Mouse (Mus musculus) left cerebral cortex, adult 11 months (tissue): ENCODE data around the gene Eif4a1.

Experiments used
- DNase-seq: peaks from one replicate; pipeline ENCODE4 v3.0.0; 2022; ENCODE audit warnings: low spot score

The Eif4a1 gene

DNA sequence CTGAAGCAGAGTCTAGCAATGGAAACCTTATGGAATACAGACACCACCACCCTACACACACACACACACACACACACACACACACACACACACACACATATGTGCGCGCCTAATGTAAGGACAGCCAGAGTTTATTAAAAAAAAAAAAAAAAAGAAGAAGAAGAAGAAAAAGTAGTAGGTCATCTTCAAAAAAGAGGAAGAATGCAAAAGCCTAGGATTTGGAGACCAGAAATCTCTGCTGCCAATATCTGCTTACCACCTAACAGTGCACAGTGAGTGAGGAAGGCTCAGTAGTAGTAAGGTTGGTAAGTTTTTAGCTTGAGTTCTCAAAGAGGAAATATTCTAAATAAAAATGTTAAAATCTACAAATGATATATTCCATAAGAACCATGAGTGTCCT, 6.9 kb upstream of the Eif4a1 start:
- DNase-seq: no peak

GRCm38 (mm10) chr11:69671726-69672124, 498 bp downstream of the Eif4a1 start:
- DNase-seq: no peak

DNA sequence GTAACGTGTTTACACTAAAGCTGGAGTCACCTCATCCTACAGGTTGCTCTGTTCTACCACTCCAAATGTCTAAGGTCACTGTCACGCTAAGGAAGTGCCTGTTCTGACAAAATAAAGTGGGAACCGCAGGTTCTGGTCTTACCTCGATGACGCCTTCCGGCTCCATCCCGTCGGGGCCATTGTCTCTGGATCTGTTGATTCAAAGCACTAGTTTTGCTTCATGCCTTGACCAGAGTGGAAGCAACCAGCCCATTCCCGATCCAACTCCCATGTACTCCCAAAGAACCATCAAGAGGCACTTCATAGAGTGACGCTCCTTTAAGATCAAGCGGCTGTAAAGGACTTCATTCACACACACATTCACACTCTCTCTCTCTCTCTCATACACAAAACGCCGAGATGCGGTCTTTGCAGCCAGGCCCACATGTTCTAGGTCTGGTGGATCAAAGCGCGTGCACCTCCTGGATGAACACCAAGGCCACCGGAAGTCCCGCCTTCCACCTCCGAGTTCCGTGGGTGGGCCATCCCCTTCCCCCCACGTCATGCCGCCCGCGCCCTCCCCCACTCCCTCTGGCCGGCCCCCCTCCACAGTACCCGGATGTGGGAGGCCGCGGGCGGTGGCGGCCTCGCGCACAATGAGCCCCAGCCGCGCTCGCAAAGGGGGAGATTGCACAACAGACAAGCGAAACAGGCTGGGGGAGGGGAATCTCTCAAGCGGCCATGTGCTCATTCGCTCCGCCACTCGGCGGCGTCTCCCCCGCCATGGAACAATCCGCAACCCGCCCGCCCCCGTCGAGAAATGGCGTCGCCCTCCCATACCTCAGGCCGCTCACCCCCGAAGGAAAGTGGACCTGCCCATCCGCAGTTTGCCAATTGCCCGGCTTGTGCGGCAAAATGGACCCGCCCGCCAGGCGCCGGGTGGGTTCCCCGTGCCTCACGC, 1.2 kb downstream of the Eif4a1 start:
- DNase-seq: peak; percentile 91

- DNase-seq: no peak
These were observed 5.6 kb downstream of the Eif4a1 start for GRCm38 (mm10) chr11:69666665-69667005.

GRCm38 (mm10) chr11:69665961-69666664, 6.1 kb downstream of the Eif4a1 start, which contains the start of gene Cd68:
TSS of gene Cd68 (minus strand) at chr11:69666153.
- peak; percentile 77 for DNase-seq

DNA sequence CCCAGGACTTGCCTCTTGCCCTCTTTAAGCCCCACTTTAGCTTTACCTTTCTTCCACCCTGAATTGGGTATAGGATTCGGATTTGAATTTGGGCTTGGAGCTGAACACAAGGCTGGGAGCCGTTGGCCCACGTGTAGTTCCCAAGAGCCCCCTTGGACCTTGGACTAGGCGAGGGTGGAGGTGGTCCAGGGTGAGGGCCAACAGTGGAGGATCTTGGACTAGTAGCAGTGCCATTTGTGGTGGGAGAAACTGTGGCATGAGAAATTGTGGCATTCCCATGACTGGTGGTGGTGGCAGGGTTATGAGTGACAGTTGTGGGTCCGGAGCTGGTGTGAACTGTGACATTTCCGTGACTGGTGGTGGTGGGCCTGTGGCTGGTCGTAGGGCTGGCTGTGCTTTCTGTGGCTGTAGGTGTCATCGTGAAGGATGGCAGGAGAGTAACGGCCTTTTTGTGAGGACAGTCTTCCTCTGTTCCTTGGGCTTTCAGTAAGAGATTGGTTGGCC, 6.7 kb downstream of the Eif4a1 start:
- no peak for DNase-seq

DNA sequence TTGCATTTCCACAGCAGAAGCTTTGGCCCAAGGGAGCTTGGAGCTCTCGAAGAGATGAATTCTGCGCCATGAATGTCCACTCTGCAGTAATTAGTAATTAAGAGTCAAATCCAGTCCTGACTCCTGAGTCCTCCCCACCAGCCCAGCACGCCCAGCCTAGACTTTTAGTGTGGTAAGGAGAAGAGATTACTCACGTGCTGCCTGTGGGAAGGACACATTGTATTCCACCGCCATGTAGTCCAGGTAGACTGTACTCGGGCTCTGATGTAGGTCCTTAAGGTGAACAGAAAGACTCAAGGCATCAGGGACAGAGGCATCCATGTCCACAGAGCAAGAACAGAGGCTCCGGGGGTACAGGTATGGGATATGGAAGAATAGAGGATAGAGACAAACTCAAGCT, 7.4 kb downstream of the Eif4a1 start:
- no peak for DNase-seq

GRCm38 (mm10) chr11:69663795-69664194, 8.4 kb downstream of the Eif4a1 start:
- no peak for DNase-seq

GRCm38 (mm10) chr11:69662967-69663671, 9.1 kb downstream of the Eif4a1 start:
- no peak for DNase-seq

GRCm38 (mm10) chr11:69662213-69662966, 9.8 kb downstream of the Eif4a1 start, which contains the start of gene Mpdu1:
TSS of gene Mpdu1 (minus strand) at chr11:69662642.
- DNase-seq: peak; percentile 91

- DNase-seq: no peak
These were observed 10.9 kb downstream of the Eif4a1 start for GRCm38 (mm10) chr11:69661221-69661881.

GRCm38 (mm10) chr11:69657462-69657881, 14.8 kb downstream of the Eif4a1 start:
- no peak for DNase-seq

DNA sequence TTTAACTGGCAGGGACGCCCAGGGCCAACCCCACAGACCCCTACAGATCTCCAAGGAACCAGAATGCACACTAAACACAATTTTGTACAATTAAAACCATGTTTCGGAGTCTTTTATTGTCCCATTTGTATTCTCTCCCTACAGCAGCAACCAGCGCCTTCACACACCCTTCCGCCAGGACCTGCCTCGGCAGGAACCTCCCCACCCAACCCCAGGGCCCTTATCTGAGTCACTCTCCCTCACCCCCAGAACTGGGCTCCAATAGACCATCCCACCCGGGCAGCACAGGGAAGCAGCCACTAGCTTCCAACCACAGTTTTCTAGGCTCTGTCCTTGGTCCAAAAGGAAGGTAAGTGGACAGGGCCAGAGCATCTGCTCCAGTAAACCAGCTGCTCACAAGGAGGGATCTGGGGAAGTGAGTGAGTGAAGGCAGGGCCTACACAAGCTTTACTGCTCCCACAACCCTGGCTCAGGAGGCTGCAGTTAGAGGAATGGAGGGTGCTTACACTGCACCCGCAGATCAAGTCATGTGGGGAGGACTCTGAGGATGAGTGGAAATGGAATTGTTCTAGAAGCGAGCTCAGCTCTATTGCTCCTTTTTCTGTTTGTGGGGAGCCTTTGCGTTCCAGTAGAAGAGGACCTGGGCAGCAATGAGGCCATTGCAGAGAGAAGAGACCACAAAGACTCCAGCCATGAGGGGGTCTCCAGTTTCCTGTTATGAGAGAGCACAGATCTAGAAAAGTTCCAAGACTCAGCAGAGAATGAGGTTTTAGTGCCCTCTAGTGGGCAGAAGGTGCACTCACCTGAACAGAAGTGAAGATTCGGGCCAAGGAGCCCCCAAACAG, 15.4 kb downstream of the Eif4a1 start:
- no peak for DNase-seq

DNA sequence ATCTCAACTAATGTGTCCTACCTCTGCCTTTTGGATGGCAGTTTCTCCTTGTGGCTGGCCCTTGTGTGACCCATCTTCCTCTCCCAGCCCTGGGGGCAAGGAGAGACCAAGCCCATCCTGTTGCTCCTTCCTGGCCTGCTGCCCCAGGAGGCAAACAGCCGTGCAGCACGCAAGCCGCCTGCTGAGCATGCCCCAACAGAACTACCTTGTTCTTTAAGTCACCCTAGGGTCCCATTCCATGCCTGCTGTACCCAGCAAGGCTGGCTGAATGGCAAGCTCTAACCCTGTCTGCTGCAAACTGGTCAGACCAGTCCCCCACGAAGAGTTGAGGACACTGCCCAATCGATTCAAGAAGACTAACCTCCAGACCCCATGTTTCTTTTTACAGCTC, 16.2 kb downstream of the Eif4a1 start:
- no peak for DNase-seq

- DNase-seq: no peak
These were observed 16.8 kb downstream of the Eif4a1 start, which contains the start of gene Sox15 for GRCm38 (mm10) chr11:69655264-69656064. TSS of gene Sox15 (plus strand) at chr11:69655314.

GRCm38 (mm10) chr11:69654760-69655159, 17.5 kb downstream of the Eif4a1 start:
- DNase-seq: no peak

DNA sequence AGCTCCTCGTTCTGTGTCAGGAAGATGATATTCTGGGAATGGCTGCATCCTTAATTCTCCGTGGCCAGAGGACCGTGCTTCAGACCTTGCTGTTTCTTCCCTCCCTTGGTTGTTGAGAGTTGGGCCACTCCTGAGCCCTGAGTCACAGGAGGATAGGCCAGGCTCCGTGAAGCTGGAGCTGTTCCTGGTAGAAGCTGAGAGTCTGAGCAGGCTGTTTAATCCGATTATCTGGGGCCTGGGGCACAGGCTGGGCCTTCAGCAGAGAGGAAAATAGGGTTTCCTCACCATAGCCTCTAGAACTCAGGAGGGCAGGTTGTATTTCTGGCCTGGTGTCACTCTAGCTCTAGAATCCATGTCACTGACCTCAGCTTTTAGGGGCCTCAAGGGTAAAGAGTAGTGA, 18.8 kb downstream of the Eif4a1 start:
- no peak for DNase-seq

DNA sequence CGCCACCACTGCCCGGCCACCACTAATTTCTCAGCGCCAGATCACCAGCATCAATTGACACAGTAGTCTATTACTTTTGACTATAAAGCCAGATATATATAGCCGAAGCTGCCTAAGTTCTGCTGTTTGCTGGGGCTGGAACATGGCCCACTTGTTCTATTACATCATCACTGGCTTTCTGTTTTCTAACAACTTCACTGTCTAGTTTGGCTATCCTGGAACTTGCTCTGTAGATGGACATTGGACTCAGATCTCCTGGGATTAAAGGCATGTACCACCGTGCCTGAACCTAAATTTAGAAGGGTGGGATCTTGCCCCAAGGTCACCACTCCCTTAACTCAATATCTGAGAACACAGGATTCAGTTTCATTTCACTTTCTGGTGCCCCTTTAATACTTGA, 26.4 kb downstream of the Eif4a1 start:
- no peak for DNase-seq

DNA sequence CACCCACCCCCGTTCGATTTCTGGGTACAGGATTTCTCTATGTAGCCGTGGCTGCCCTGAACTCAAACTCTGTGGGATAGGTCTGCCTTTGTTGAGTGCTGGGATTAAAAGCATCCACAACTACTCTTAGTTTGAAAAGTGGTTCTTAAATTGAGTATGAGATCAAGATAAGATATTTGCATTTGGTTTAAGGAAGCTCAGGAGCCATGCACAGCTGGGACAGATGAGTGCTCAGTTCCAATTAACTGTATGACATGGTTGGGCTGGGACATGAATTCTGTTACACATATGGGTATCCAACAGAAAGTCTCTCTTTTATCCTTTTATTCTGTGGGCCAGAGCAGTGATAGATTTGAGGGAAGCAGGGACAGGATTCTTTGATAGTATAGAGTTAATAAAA, 36.8 kb downstream of the Eif4a1 start:
- DNase-seq: no peak
